Mouse (Mus musculus): ENCODE measurements at regions not wholly inside any gene's neighbourhood (a gene's known extent, or its start where the extent isn't known, plus 50 kb on each side); places are given as distances from the start of the nearest gene placed in this dataset.
"Not testable (repeated sequence)": the region's sequence is repeated elsewhere in the genome, so short reads cannot be mapped to it uniquely, and the experiment has no call there.

DNA sequence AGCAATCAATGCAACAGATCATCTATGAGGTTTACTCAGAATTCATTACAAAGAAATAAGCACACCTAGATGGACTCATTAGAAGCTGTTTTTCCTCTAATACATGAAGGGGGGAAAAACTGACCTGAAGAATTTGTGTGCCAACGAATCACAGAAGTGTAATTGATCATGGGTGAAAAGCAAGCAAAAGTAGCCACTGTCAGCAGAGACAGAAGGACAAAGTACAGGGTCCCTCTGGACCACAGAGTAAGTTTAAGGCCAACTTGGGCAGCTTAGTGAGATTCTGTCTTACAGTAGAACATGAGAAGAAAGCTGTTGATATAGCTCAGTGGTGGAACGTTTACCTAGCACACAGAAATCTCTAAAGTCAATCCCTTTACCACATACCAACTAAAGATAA lies 523.7 kb downstream of the Synb start:
- Histone ChIP-seq H3K4me3 (replicated peaks) (no peak overlapping the region), H3K27me3 (no peaks in the 10 kb centered on the region), H3K4me1 (no peaks in the 10 kb centered on the region), H3K9ac (no peak overlapping the region), H3K36me3 (no peaks in the 10 kb centered on the region), H3K27ac (no peak overlapping the region), H3K9me3 (replicated peaks) (no peaks in the 10 kb centered on the region), H3K4me2 (no peak overlapping the region)
- WGBS, result 76% methylated on average over 2 of the region's 2 CpGs
- ATAC-seq (replicated peaks; ENCODE audit: low FRiP score), result no peak

DNA sequence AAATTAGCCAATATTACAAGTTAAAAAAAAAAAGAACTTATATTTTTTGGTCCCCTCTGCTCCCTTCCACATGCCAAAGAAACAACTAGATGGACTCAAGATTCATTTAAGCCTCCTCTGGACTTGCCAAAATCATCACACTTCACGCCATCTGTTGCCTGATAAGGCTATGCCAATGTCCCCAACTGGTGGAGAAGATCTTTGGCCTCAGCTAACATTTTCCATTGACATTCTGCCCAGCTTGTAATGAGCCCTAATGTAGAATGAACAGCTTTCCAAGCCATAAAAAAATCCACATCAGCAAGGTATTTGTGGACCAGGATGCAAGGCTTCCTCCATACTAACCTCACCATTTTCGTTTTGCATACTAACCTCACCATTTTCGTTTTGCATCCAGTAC lies 531.2 kb downstream of the Synb start:
- no peaks in the 10 kb centered on the region for H3K4me1 ChIP-seq
- no peak for ATAC-seq (replicated peaks; ENCODE audit: low FRiP score)
- no peaks in the 10 kb centered on the region for H3K27me3 ChIP-seq
- H3K4me3 ChIP-seq (replicated peaks), result no peak overlapping the region
- H3K9ac ChIP-seq, result no peak overlapping the region
- H3K36me3 ChIP-seq, result no peaks in the 10 kb centered on the region
- no peak overlapping the region for H3K4me2 ChIP-seq
- H3K27ac ChIP-seq, result no peak overlapping the region
- WGBS, result 70% methylated on average over 3 of the region's 3 CpGs
- no peaks in the 10 kb centered on the region for H3K9me3 ChIP-seq (replicated peaks)

DNA sequence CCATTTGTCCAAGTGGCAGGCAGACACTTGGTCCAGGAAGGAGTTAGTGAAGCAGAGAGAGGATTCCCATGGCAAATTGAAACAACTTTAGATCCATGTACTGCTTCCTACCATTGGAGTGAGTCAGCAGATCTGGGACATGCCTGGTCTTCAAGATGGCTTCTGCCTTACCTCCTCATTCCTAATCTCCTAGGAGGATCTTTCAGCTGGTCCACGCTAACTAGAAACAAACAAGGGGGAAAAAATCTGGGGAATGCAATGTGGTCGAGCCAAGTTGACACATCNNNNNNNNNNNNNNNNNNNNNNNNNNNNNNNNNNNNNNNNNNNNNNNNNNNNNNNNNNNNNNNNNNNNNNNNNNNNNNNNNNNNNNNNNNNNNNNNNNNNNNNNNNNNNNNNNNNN lies 549.4 kb downstream of the Synb start:
- no peaks in the 10 kb centered on the region for H3K27me3 ChIP-seq
- no peak overlapping the region for H3K4me3 ChIP-seq (replicated peaks)
- H3K4me2 ChIP-seq, result no peak overlapping the region
- no peaks in the 10 kb centered on the region for H3K9me3 ChIP-seq (replicated peaks)
- no peaks in the 10 kb centered on the region for H3K4me1 ChIP-seq
- no peak for ATAC-seq (replicated peaks; ENCODE audit: low FRiP score)
- H3K9ac ChIP-seq, result no peak overlapping the region
- 67% methylated on average over 2 of the region's 2 CpGs for WGBS
- H3K27ac ChIP-seq, result no peak overlapping the region
- H3K36me3 ChIP-seq, result no peaks in the 10 kb centered on the region

DNA sequence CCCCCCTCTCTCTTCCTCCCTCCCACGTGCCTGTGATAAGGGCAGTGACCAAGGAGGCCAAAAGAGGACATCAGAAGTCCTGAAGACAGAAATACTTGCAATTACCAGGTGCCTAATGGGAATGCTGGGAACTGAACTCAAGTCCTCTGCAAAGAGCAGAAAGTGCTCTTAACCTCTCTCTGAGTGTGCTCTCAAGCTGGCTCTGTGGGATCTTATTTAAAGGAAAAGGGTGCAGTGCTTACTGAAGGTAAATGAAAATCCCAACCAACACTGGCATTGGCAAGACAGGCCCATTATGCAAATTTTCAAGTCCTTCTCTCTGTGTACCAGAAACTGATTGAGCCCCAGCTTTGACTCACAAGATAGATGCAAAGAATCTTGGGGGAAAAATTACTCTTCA lies 555.6 kb downstream of the Synb start:
- H3K4me2 ChIP-seq, result no peak overlapping the region
- ATAC-seq (replicated peaks; ENCODE audit: low FRiP score), result no peak
- H3K27ac ChIP-seq, result no peak overlapping the region
- no peaks in the 10 kb centered on the region for H3K36me3 ChIP-seq
- no peak overlapping the region for H3K4me3 ChIP-seq (replicated peaks)
- H3K9ac ChIP-seq, result no peak overlapping the region
- no peaks in the 10 kb centered on the region for H3K27me3 ChIP-seq
- H3K4me1 ChIP-seq, result no peaks in the 10 kb centered on the region
- no CpG with 5 or more reads among the region's 1 CpGs for WGBS
- no peaks in the 10 kb centered on the region for H3K9me3 ChIP-seq (replicated peaks)

DNA sequence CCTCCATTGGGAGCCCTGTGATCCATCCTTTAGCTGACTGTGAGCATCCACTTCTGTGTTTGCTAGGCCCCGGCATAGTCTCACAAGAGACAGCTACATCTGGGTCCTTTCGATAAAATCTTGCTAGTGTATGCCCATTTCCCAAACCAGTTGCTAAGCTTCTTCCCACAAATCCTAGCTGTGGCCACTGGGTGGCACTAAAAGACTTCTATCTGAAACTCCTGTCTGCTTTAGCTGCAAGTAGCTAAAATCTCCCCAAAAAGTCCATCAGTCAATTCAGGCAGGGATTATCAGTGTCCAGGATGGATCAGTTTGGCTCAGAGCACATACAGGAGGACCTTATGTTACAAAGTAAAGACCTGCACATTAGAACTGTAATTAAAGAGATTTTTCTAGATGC lies 558.3 kb downstream of the Synb start:
- H3K9ac ChIP-seq; H3K4me2 ChIP-seq; H3K27me3 ChIP-seq; H3K36me3 ChIP-seq; ATAC-seq (replicated peaks; ENCODE audit: low FRiP score); H3K9me3 ChIP-seq (replicated peaks); H3K4me1 ChIP-seq; H3K4me3 ChIP-seq (replicated peaks); H3K27ac ChIP-seq: not testable (repeated sequence)
- WGBS, result 50% methylated on average over 2 of the region's 2 CpGs

DNA sequence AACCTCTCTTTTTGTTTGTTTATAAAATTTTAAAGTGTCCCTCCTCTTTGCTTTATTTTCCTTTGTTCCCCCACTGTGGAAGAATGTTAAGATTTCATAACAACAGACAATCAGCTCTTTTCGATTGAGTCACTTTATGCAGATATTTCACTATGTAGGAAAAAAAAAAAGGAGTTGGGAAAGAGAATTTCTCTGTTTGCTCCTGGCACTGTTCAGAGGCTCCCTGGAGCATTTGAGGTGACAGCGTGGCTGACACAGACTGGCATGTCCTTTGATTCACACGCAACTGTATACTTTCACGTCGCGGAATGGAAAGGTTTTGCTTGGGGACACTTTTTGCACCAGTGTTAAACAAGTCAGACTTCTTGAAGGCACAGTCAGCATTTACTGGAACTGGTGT lies 572.9 kb downstream of the Synb start:
- H3K27ac ChIP-seq, result no peak overlapping the region

DNA sequence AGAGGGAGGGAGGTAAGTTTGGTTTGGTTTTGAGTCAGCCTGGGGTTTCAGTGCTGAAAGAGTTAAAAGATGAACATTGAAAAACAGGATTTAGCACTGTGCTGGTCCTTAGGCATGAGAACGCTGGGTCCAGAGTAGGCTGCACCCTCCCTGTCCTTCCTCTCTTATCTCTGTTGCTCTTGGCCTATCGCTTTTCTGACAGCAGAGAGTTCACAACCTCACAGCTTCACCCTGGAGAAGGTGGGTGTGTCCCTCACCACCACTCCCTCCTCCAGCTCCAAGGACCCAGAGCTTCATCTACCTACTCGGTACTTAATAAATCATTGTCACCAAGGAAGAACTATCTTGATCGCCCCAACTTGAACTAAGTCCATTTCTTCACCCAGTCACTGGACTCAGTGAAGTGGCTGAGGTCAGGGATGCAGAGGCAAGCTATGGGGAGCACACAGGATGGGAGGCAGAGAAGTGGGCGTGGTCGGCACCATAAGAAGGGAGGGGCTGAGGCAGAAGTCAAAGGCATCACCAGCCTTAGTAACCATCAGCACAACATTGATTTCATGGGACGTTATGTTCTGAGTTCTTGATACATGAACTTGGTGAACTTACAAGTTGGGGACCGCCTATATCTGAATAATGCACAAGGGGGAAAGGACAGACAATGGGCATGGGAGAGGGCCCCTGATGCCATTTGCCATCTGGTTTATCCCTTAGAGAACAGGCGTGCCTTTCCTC lies 574.5 kb downstream of the Synb start:
- ATAC-seq (replicated peaks; ENCODE audit: low FRiP score), result no peak

More for the DNA sequence above, 572.9 kb downstream of the Synb start:
- WGBS, result 73% methylated on average over 6 of the region's 6 CpGs
- Histone ChIP-seq H3K9ac (no peak overlapping the region), H3K27me3 (no peaks in the 10 kb centered on the region), H3K4me3 (replicated peaks) (no peak overlapping the region), H3K4me2 (no peak overlapping the region), H3K4me1 (no peaks in the 10 kb centered on the region), H3K36me3 (no peaks in the 10 kb centered on the region), H3K9me3 (replicated peaks) (no peaks in the 10 kb centered on the region)
- ATAC-seq (replicated peaks; ENCODE audit: low FRiP score), result no peak

DNA sequence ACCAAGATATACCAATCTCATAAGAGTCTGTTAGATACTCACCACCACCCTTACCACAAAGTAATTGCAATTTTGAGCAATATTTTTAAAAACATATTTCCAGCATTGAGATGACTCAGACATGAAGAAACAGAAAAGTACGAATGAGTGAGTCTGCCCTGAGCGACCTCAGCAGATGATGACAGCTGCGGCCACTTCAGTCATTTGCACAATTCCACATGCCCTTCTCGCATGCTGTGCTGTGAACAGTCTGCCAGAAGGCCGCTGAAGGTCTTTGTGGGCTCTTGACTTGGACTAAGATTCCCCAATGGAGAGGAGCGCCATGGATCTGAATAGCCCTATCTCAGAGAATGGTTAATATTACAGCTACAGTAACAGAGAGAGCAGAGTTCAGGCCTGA lies 575.3 kb downstream of the Synb start:
- H3K9me3 ChIP-seq (replicated peaks), result no peaks in the 10 kb centered on the region
- no peak overlapping the region for H3K4me3 ChIP-seq (replicated peaks)
- no peaks in the 10 kb centered on the region for H3K36me3 ChIP-seq
- 88% methylated on average over 6 of the region's 6 CpGs for WGBS
- no peak for ATAC-seq (replicated peaks; ENCODE audit: low FRiP score)
- no peaks in the 10 kb centered on the region for H3K27me3 ChIP-seq
- H3K9ac ChIP-seq, result no peak overlapping the region
- H3K4me2 ChIP-seq, result no peak overlapping the region
- no peak overlapping the region for H3K27ac ChIP-seq
- H3K4me1 ChIP-seq, result no peaks in the 10 kb centered on the region

More for the DNA sequence above, 574.5 kb downstream of the Synb start:
- Histone ChIP-seq H3K4me1 (no peaks in the 10 kb centered on the region), H3K4me2 (no peak overlapping the region), H3K9me3 (replicated peaks) (no peaks in the 10 kb centered on the region), H3K4me3 (replicated peaks) (no peak overlapping the region), H3K36me3 (no peaks in the 10 kb centered on the region), H3K27ac (no peak overlapping the region), H3K27me3 (no peaks in the 10 kb centered on the region), H3K9ac (no peak overlapping the region)
- 77% methylated on average over 9 of the region's 9 CpGs for WGBS
